Mouse (Mus musculus) granulocyte monocyte progenitor cell, adult 5-6 weeks (primary cell): ENCODE results near the gene Sik2. TPM values are rescaled to one million over a fixed set of nuclear protein-coding genes. Genes with fewer than 3 reads are reported as not detected.
A peak's percentile ranks its signal among the peaks of the same experiment; 100 is the strongest.

Experiments
- ATAC-seq: replicated peaks from 2 replicates; pipeline ENCODE4 v1.8.0; 2016; ENCODE audit warnings: mild to moderate bottlenecking, moderate TSS enrichment, inconsistent platforms; ENCODE audit not compliant: poor library complexity, severe bottlenecking
- total RNA-seq, 2 experiments: library from RNA; stranded (forward) in 1 of 2; stranded (reverse) in 1 of 2; fragments of 200-712, 200-1000 nt in 1 of 2; fragments of >200 nt in 1 of 2; fragmentation: Nextera tagmentation in 1 of 2; gene quantifications; 2 replicates each; pipeline ENCODE4 v1.2.3; 2014 to 2017

Gene Sik2
- total RNA-seq, 2 experiments from 2014 or later = 15.5 to 42.5 TPM

- ATAC-seq = no peak
These were observed 87.7 kb downstream of the Sik2 start for GRCm38 (mm10) chr9:50920933-50921895.

GRCm38 (mm10) chr9:50919554-50919953 is 89.3 kb downstream of the Sik2 start:
- no peak for ATAC-seq

- ATAC-seq = no peak
These were observed 90.7 kb downstream of the Sik2 start for GRCm38 (mm10) chr9:50918131-50918530.

GRCm38 (mm10) chr9:50911861-50912515 is 96.9 kb downstream of the Sik2 start:
- no peak for ATAC-seq

GRCm38 (mm10) chr9:50905321-50905720 is 103.6 kb downstream of the Sik2 start:
- ATAC-seq = peak; percentile 63

GRCm38 (mm10) chr9:50904196-50904847 is 104.6 kb downstream of the Sik2 start:
- peak; percentile 31; the same call in 1 of the 2 replicates for ATAC-seq

GRCm38 (mm10) chr9:50900026-50900920 is 108.6 kb downstream of the Sik2 start:
- ATAC-seq = no peak; the same call in 1 of the 2 replicates

- no peak for ATAC-seq
These were observed 115.2 kb downstream of the Sik2 start for GRCm38 (mm10) chr9:50893665-50894064.

GRCm38 (mm10) chr9:50890494-50891090 is 118.3 kb downstream of the Sik2 start:
- ATAC-seq = no peak

- ATAC-seq = no peak
These were observed 118.9 kb downstream of the Sik2 start for GRCm38 (mm10) chr9:50889964-50890363.

- no peak for ATAC-seq
These were observed 119.7 kb downstream of the Sik2 start for GRCm38 (mm10) chr9:50889211-50889610.

- no peak for ATAC-seq
These were observed 121.5 kb downstream of the Sik2 start for GRCm38 (mm10) chr9:50887351-50887750.

GRCm38 (mm10) chr9:50886870-50887269 is 122.0 kb downstream of the Sik2 start:
- no peak for ATAC-seq

GRCm38 (mm10) chr9:50885600-50885987 is 123.3 kb downstream of the Sik2 start:
- ATAC-seq = no peak

- ATAC-seq = no peak
These were observed 123.9 kb downstream of the Sik2 start for GRCm38 (mm10) chr9:50884741-50885599.

GRCm38 (mm10) chr9:50884093-50884492 is 124.8 kb downstream of the Sik2 start:
- ATAC-seq = no peak

GRCm38 (mm10) chr9:50882183-50882582 is 126.7 kb downstream of the Sik2 start:
- ATAC-seq = no peak

GRCm38 (mm10) chr9:50877431-50877830 is 131.4 kb downstream of the Sik2 start:
- ATAC-seq = no peak

GRCm38 (mm10) chr9:50876287-50876686 is 132.6 kb downstream of the Sik2 start:
- no peak for ATAC-seq
